Mouse (Mus musculus) testis, postnatal 10 days (tissue): Measurements from ENCODE around the gene Mypn.
A peak's percentile ranks its signal among the peaks of the same experiment; 100 is the strongest.

Experiments
- DNase-seq: peaks from one replicate; pipeline ENCODE4 v3.0.0; 2021; ENCODE audit warnings: low spot score

Mypn gene

GRCm38 (mm10) chr10:63154726-63155125 is 49.0 kb downstream of the Mypn start:
- DNase-seq: no peak

GRCm38 (mm10) chr10:63154226-63154625 is 49.5 kb downstream of the Mypn start:
- no peak for DNase-seq

- DNase-seq: peak; percentile 89
Measured at GRCm38 (mm10) chr10:63153563-63153962, 50.2 kb downstream of the Mypn start.

- DNase-seq: no peak
Measured at GRCm38 (mm10) chr10:63152358-63152757, 51.4 kb downstream of the Mypn start.

GRCm38 (mm10) chr10:63142660-63143059 is 61.1 kb downstream of the Mypn start:
- DNase-seq: peak; percentile 61

- no peak for DNase-seq
Measured at GRCm38 (mm10) chr10:63136436-63136835, 67.3 kb downstream of the Mypn start.

GRCm38 (mm10) chr10:63135680-63136079 is 68.1 kb downstream of the Mypn start:
- no peak for DNase-seq

GRCm38 (mm10) chr10:63133326-63133725 is 70.4 kb downstream of the Mypn start:
- DNase-seq: no peak

GRCm38 (mm10) chr10:63132356-63132755 is 71.4 kb downstream of the Mypn start:
- DNase-seq: no peak

- no peak for DNase-seq
Measured at GRCm38 (mm10) chr10:63130500-63130899, 73.3 kb downstream of the Mypn start.

- DNase-seq: no peak
Measured at GRCm38 (mm10) chr10:63128256-63128655, 75.5 kb downstream of the Mypn start.

- no peak for DNase-seq
Measured at GRCm38 (mm10) chr10:63127156-63127555, 76.6 kb downstream of the Mypn start.

GRCm38 (mm10) chr10:63126116-63126515 is 77.6 kb downstream of the Mypn start:
- DNase-seq: no peak

- peak; percentile 63 for DNase-seq
Measured at GRCm38 (mm10) chr10:63125343-63125742, 78.4 kb downstream of the Mypn start.

GRCm38 (mm10) chr10:63124016-63124415 is 79.7 kb downstream of the Mypn start:
- no peak for DNase-seq

- no peak for DNase-seq
Measured at GRCm38 (mm10) chr10:63123141-63123540, 80.6 kb downstream of the Mypn start.

GRCm38 (mm10) chr10:63122516-63122915 is 81.2 kb downstream of the Mypn start:
- DNase-seq: no peak

GRCm38 (mm10) chr10:63121961-63122360 is 81.8 kb downstream of the Mypn start:
- no peak for DNase-seq

- no peak for DNase-seq
Measured at GRCm38 (mm10) chr10:63119916-63120315, 83.8 kb downstream of the Mypn start.

GRCm38 (mm10) chr10:63117583-63117982 is 86.2 kb downstream of the Mypn start:
- no peak for DNase-seq

- DNase-seq: no peak
Measured at GRCm38 (mm10) chr10:63116376-63116775, 87.4 kb downstream of the Mypn start.

GRCm38 (mm10) chr10:63115881-63116280 is 87.9 kb downstream of the Mypn start:
- no peak for DNase-seq

GRCm38 (mm10) chr10:63113716-63114360 is 89.9 kb downstream of the Mypn start:
- no peak for DNase-seq

- DNase-seq: no peak
Measured at GRCm38 (mm10) chr10:63113027-63113604, 90.6 kb downstream of the Mypn start.
